Mouse (Mus musculus): ENCODE results near the gene Fbxw10.

DNA sequence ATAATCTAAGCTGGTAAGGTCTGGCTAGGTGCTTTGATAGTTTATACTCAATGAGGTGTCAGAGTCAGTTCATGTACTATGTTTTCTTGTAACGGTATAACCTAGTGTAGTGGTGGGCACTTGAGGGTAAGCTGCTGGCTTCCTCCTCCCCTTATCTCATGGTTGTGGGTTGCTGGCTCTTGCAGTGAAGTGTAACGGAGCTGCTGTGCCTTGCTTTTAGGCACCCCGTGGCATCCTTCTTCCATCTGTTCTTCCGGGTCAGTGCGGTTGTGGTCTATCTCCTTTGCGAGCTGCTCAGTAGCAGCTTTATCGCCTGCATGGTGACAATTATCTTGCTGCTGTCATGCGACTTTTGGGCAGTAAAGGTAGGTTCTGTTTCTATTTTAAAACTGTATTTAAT lies 36.5 kb downstream of the Fbxw10 start:
- TF ChIP-seq CTCF (IDR thresholded peaks at IDR 0.05; ENCODE audit: low read depth, low read length): no peak
- no peak for TF ChIP-seq TAL1 (conservative IDR thresholded peaks at IDR 0.05; ENCODE audit: low read depth, low read length)
- no peak for TF ChIP-seq POLR2AphosphoS5 (IDR thresholded peaks at IDR 0.05; ENCODE audit: insufficient replicate concordance, low read depth, low read length)
- TF ChIP-seq GATA1 (IDR thresholded peaks at IDR 0.05; ENCODE audit: borderline replicate concordance, low read length): no peak
- no peak for TF ChIP-seq GATA2 (IDR thresholded peaks at IDR 0.05; ENCODE audit: borderline replicate concordance, low read depth, low read length)

All from G1E (cell line).